Mouse (Mus musculus): ENCODE results near the gene Nbdy. TPM values are rescaled to one million over a fixed set of nuclear protein-coding genes. Genes with fewer than 3 reads are reported as not detected.
A peak's percentile ranks its signal among the peaks of the same experiment; 100 is the strongest.

Gene Nbdy
- 100 to 1,000 TPM in 1 of 26 experiments, 10 to 100 TPM in 17, 1 to 10 TPM in 8; 5.1 to 261 (median 13.0) TPM for total RNA-seq (2018; cell fraction: chromatin; rRNA removed)
- 10 to 100 TPM; 23.7 to 49.6 (median 34.5) TPM for total RNA-seq (2018; cell fraction: cytosol; rRNA removed)
- 100 to 1,000 TPM in 1 of 26 experiments, 10 to 100 TPM in 24, 1 to 10 TPM in 1; 9.7 to 141 (median 17.8) TPM for total RNA-seq (2018; cell fraction: nucleus; rRNA removed)
- 19.9 to 144 TPM (median 30.1 TPM) in 3 replicates for polyA plus RNA-seq (2018)

DNA sequence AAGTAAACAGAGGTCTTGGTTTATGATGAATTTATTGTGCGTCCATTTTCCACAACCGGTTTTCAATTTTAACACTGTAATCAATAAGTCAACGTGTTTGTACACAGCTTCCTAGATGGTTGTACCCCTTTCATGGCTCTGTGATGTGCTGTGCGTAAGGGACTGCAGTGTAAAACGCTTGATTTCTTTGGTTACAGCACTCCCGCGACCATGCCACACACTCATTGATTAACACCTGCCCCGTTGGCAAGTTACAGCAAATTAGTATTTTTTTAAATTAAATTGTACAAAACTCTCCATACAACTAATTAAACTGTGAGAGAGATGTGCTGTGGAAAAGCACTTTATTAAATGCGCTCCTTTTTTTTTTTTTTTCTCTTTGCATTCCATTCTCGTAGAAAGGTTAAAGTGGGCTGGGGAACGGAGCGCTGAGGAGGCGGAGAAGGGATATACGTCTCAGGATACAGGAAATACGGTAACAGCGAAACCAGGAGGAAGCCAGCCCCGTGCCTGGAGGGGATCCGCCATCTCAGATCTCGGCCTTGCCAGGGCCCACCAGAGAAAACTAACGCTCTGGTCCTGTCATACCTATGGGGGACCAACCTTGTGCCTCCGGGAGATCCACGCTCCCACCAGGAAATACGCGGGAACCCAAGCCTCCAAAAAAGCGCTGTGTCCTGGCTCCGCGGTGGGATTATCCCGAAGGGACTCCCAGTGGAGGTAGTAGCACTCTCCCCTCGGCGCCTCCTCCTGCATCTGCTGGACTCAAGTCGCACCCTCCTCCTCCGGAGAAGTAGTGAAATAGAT, at the start of gene Nbdy:
Gene Nbdy (plus strand): TSS at position 481 of the 807 bp plus-strand sequence.
- peak within 1 kb of the TSS; percentile 62 for H3K4me3 ChIP-seq (ENCODE audit: inconsistent target)
- H3K27ac ChIP-seq = peak within 1 kb of the TSS; percentile 33
- 15% methylated on average over 20 of the region's 32 CpGs for WGBS (ENCODE audit: missing documents)
- H3K79me2 ChIP-seq (ENCODE audit: inconsistent target) = peaks cover 36% of the 10 kb centered on the region
- H3K36me3 ChIP-seq (ENCODE audit: inconsistent target) = no peaks in the 10 kb centered on the region

DNA sequence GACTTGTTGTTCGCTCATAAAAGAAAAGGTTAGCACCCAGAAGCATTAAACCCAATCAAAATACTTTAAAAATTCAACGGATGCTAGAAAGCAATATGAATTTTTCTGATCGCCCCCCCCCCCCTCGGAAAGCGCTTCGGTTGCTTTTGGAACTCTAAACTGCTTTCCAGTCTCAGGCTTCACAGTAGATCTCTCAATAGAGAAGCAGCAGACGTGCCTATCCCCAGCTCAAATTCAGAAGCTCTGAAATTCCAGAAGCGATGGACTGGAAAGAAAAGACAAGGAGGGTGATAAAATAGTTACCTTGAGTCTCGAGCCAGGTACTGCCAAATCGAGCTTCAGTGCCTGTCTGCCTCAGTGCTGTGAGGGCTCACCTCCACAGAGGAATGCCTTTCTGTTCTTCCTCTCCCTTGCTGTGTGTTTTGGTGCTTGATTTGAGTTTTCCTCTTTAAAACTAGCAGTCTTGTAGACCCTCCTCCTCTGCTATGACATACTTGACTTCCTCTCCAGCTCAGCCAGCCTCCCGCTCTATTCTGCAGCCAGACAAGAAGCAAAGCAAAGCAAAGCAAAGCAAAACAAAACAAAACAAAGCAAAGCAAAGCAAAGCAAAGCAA, 27.5 kb upstream of the Nbdy start, which contains the start of gene Kctd12b:
Gene Kctd12b (minus strand): TSS at position 610 of the 614 bp plus-strand sequence.
- H3K79me2 ChIP-seq (ENCODE audit: inconsistent target) = peaks cover 8% of the 10 kb centered on the region; the same call in 1 of the 2 replicates
- peak within 1 kb of the TSS; percentile 48 for H3K27ac ChIP-seq
- H3K36me3 ChIP-seq (ENCODE audit: inconsistent target) = no peaks in the 10 kb centered on the region
- peak within 1 kb of the TSS; percentile 46 for H3K4me3 ChIP-seq (ENCODE audit: inconsistent target)
- WGBS (ENCODE audit: missing documents) = 25% methylated on average over 11 of the region's 11 CpGs

DNA sequence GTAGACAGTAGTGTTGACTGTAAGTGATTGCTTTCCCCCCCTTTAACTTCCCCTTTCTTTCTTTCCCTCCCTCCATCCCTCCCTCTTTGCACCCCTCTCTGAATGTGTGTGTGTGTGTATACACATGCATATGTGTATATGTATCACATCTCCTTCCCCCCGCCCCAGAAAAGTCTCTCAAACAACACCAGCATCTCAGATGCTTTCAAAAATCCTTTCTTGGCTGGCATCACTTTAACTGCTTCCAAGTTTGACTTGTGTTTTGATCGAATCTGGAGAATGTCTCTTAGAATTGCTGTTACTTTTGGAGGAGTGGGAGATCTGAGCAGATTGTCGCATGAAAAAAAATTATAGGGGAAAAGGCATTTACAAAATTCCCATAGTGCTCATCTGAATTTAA, 22.9 kb upstream of the Nbdy start:
- no peak overlapping the region for H3K27ac ChIP-seq
- no peak overlapping the region for H3K4me3 ChIP-seq (ENCODE audit: inconsistent target)
- 80% methylated on average over 2 of the region's 3 CpGs for WGBS (ENCODE audit: missing documents)
- no peaks in the 10 kb centered on the region for H3K36me3 ChIP-seq (ENCODE audit: inconsistent target)
- H3K79me2 ChIP-seq (ENCODE audit: inconsistent target) = no peaks in the 10 kb centered on the region

DNA sequence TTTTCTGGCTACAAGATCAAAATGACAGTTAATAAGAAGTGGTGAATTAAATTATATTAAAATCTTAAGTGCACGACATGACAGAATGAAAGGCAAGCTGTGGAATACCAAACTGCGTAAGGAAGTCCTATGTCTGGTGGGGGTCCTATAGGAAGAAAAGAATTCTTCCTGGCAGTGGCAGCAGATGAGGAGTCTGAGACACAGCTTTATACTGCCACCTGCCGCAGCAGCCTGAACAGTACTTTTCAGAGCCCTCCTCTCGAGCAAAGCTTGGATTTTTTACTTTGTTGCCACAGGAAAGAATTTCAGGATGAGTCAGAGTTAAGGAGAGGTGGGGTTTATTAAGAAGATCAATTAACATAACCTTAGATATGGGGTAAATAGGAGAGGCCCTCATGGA, 15.7 kb upstream of the Nbdy start:
- no peaks in the 10 kb centered on the region for H3K79me2 ChIP-seq (ENCODE audit: inconsistent target)
- no peaks in the 10 kb centered on the region for H3K36me3 ChIP-seq (ENCODE audit: inconsistent target)
- H3K27ac ChIP-seq = no peak overlapping the region
- 36% methylated on average over 4 of the region's 4 CpGs for WGBS (ENCODE audit: missing documents)
- no peak overlapping the region for H3K4me3 ChIP-seq (ENCODE audit: inconsistent target)

DNA sequence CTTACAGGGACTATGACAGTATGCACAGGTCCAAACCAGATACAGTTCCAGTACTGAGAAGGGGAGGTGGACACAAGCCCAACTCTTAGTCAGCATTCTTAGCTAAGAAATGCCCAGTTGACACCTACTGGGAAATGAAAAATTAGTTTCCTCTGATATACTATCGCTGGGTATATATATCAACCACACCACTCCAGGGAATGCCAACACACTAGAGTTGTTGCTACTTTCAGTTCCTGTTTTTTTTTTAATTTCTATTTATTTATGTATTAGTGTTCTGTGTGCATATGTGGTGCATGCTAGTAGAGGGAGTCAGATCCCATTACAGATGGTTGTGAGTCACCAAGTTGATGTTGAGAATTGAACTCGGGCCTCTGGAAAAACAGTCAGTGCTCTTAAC, 6.7 kb upstream of the Nbdy start:
- H3K79me2 ChIP-seq (ENCODE audit: inconsistent target) = no peaks in the 10 kb centered on the region
- WGBS (ENCODE audit: missing documents) = 63% methylated on average over 2 of the region's 2 CpGs
- no peak overlapping the region for H3K4me3 ChIP-seq (ENCODE audit: inconsistent target)
- H3K36me3 ChIP-seq (ENCODE audit: inconsistent target) = no peaks in the 10 kb centered on the region
- no peak overlapping the region for H3K27ac ChIP-seq

DNA sequence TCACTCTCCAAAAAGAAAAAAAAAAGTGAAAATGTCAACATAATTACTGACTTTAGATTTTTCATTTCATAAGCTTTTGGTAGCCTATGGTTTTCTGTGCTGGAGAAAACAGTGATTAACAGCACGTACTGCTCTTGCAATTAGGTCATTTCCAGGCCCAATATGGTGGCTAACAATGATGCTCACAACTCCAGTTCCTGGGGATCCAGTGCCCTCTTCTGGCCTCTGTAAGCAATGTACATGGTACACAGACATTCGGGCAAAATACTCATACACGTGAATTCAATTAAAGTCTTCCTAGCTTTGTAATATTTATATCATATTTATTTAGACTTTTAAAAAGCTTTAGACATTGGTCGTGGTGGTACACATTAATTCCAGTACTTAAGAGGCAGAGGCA, 3.8 kb upstream of the Nbdy start:
- Histone ChIP-seq H3K79me2 (ENCODE audit: inconsistent target) (peaks cover 16% of the 10 kb centered on the region), H3K36me3 (ENCODE audit: inconsistent target) (no peaks in the 10 kb centered on the region), H3K27ac (no peak overlapping the region), H3K4me3 (ENCODE audit: inconsistent target) (no peak overlapping the region)
- 45% methylated on average over 4 of the region's 4 CpGs for WGBS (ENCODE audit: missing documents)

DNA sequence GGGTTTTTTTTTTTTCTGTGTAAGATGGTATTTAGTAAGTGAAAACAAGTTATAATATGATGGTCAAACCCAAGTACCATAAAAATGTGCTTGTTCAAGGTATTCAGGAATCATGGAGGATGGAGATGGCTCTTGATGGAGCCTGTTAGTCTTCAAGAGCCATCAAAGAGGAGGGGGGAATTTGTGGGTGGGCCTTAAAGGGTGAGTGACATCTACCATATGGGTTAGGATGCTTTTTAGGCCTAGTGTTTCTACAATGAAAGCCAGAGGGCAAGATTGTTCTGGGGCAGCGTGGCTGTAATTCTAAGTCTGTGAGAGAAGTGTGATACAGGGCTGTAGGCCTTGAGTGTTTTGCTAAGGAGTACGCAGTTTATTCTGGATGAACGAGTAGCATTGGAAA, 1.0 kb downstream of the Nbdy start:
- no peak overlapping the region for H3K27ac ChIP-seq
- H3K79me2 ChIP-seq (ENCODE audit: inconsistent target) = peaks cover 36% of the 10 kb centered on the region
- H3K4me3 ChIP-seq (ENCODE audit: inconsistent target) = peak overlapping the region; percentile 62
- no peaks in the 10 kb centered on the region for H3K36me3 ChIP-seq (ENCODE audit: inconsistent target)
- 85% methylated on average over 3 of the region's 3 CpGs for WGBS (ENCODE audit: missing documents)

DNA sequence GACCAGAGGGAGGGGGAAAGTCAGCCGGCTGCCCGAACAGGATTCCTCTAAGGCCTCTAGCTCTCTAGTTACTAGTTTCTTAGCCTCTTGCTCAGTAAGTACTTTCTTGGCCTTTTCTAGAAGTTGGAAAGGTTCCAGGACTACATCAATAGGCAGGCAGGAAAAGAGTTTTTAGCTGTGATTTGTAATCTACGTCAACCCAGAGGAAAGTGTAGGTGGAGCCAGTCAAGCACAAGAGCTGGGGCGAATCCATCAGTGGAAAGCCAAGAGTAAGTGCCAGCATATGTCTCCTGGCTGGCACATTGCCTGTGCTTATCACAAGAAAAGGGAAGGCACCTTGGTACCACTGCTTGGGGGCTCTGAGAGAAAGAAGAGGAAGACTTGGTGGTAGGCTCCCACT, 12.3 kb downstream of the Nbdy start:
- no peak overlapping the region for H3K4me3 ChIP-seq (ENCODE audit: inconsistent target)

DNA sequence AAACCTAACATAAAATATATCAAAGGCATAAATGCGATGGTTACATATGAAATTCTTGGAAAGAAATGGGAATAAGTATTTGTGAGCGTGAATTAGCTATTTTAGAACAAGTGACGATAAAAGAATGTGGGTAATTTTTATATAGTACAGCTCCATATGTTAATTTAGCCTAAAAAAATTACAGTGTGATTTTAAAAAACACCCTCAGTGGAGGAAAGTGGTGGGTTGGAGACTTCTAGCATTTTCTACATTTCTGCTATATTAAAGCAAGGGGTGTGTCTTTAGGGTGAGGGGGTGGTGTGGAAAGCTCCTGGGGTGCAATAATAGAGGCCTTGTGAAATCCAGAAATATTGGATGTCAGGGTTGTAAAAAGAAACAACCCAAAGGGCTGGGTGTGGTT, 19.1 kb downstream of the Nbdy start:
- Histone ChIP-seq H3K36me3 (ENCODE audit: inconsistent target) (no peaks in the 10 kb centered on the region), H3K27ac (no peak overlapping the region), H3K79me2 (ENCODE audit: inconsistent target) (no peaks in the 10 kb centered on the region), H3K4me3 (ENCODE audit: inconsistent target) (no peak overlapping the region)
- 89% methylated on average over 3 of the region's 3 CpGs for WGBS (ENCODE audit: missing documents)

More for the DNA sequence above, 12.3 kb downstream of the Nbdy start:
- 90% methylated on average over 4 of the region's 4 CpGs for WGBS (ENCODE audit: missing documents)
- no peaks in the 10 kb centered on the region for H3K36me3 ChIP-seq (ENCODE audit: inconsistent target)
- no peak overlapping the region for H3K27ac ChIP-seq
- no peaks in the 10 kb centered on the region for H3K79me2 ChIP-seq (ENCODE audit: inconsistent target)

DNA sequence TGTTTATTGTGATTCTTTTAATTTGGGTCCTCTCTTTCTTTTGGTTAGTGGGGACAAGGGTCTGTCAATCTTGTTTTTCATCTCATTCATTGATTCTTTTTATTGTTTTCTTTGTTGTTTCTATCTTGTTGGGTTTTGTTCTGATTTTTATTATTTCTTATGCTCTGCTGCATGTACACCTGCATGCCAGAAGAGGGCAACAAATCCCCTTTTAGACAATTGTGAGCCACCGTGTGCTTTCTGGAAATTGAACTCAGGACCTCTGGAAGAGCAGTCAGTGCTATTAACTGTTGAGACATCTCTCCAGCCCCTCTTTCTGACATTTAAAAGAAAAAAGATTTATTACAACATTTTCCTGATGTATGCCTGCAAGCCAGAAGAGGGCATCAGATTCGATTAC, 25.8 kb downstream of the Nbdy start:
- 51% methylated on average over 2 of the region's 2 CpGs for whole genome bisulfite sequencing (ENCODE audit: missing documents)
- Histone ChIP-seq H3K36me3 (ENCODE audit: inconsistent target) (no peaks in the 10 kb centered on the region), H3K4me3 (ENCODE audit: inconsistent target) (no peak overlapping the region), H3K27ac (no peak overlapping the region), H3K79me2 (ENCODE audit: inconsistent target) (no peaks in the 10 kb centered on the region)

Other genes starting within 250 kb of the Nbdy start
- 30.1 to 34.3 TPM (median 32.6 TPM) in 3 replicates for gene Ubqln2, start 225.4 kb upstream of the Nbdy start, polyA plus RNA-seq (2018)
- not detected in 3 replicates for gene Cypt3, start 165.0 kb upstream of the Nbdy start, polyA plus RNA-seq (2018)
- 9.9 to 26.5 TPM (median 25.8 TPM) in 3 replicates for gene Kctd12b, start 27.2 kb upstream of the Nbdy start, polyA plus RNA-seq (2018)
- not detected in 3 replicates for gene Spin2c, start 108.6 kb downstream of the Nbdy start, polyA plus RNA-seq (2018)